Mouse (Mus musculus) ovary, adult 18-20 months (tissue): ENCODE measurements at regions not wholly inside any gene's neighbourhood (a gene's known extent, or its start where the extent isn't known, plus 50 kb on each side); places are given as distances from the start of the nearest gene placed in this dataset.

Experiments
- DNase-seq: peaks from one replicate; pipeline ENCODE4 v3.0.0; 2022; ENCODE audit warnings: low spot score, mixed read lengths

- DNase-seq, result no peak
These were observed 73.0 kb downstream of the Tsen15 start for GRCm38 (mm10) chr1:152313480-152313879.

DNA sequence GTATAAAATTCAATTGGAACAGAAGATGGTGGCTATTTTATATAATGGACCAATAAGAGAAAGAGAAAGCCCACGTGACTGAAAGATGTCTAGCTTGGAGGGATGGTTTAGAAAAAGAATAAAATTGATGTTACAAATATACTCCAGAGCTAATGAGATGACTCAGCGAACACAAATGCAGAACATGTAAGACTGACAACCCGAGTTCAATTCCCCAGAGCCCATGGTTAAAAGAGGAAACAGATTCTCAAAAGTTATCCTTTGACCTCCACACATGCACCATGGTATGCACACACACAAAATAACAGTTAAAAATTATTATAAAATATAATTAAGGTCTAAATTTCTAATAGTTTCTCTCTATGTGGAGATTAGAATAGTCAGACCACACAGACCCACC is 81.0 kb downstream of the Tsen15 start:
- no peak for DNase-seq

- no peak for DNase-seq
These were observed 81.9 kb downstream of the Tsen15 start for GRCm38 (mm10) chr1:152304487-152305130.

DNA sequence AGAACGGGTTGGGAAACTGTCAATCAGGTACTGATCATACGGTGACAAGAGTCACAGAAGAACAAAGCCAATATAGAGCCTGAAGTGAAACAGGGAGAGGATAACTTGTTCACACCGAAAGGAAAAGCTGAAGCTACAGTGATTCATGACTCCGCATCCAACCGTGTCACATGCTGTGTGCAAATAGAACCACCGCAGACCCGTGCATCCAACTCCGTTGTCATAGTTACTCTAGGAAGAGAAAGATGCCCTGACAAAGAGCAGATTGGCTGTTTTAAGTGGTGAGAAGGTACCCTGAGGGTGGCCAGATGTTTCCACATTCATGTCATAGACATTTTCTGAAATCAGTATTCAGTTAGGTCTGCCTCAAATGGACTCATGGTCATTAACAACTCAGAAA is 85.1 kb downstream of the Tsen15 start:
- no peak for DNase-seq

DNA sequence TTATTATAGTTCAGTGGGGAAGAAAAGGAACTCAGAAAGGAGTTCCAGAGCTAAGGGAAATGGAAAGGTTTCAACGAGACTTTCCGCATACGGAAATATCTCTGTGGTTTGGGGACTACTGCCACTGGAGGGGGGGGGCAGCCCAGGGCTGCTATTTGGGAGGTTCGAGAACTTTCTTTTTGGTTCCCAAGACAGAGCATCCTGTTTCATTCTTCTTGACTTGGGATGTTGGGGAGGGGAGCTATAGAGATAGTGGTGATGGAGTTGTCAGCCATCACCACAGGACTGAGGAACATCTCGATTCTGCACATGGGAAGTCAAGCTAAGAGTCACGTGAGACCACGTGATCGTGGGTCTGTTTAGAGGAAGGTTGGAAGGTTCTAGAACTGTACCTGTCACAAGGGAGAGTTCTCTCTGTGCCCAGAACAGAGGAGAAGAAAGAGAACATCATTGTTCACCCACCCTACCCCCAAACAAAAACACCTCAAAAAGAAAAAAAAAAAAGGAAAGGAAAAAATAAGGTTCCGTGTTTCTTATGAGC is 94.2 kb downstream of the Tsen15 start:
- no peak for DNase-seq

GRCm38 (mm10) chr1:152290768-152291167 is 95.7 kb downstream of the Tsen15 start:
- peak; percentile 42 for DNase-seq

- no peak for DNase-seq
These were observed 98.7 kb downstream of the Tsen15 start for GRCm38 (mm10) chr1:152287566-152288490.

- no peak for DNase-seq
These were observed 99.8 kb downstream of the Tsen15 start for GRCm38 (mm10) chr1:152286677-152287076.

DNA sequence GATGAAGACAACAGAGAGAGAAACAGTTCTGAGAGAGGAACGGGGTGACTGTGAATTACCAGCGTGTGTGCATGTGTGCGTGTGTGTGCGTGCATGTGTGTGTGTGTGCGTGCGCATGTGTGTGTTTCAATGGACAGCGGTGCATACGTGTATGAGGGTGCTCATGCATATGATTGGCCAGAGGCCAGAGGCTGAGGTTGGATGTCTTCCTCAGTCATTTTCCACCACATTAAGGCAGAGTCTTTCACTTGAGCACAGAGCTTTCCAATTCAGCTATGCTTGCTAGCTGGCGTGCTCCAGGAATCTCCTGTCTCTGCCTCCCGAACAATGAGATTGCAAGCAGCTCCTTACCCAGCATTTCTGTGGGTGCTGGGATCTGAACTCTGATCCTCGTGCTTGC is 104.4 kb downstream of the Tsen15 start:
- no peak for DNase-seq

DNA sequence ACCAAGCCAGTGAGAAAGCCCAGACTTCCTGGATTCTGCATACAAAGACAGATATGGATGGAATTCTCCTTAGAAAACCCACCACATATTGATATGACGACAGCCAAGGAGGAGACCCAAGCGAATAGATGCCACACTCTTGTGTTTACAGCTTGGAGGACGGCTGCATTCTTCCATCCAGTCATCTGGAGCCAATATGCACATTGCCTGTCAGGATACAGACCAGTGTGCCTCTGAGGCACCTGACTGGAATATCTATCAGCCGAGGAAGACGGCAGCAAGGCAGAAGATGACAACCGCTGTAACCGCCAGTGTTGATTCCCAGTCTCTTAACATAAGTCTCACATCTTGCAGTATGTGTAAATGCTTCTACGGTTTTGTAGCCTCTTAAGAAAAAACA is 105.3 kb downstream of the Tsen15 start:
- no peak for DNase-seq

DNA sequence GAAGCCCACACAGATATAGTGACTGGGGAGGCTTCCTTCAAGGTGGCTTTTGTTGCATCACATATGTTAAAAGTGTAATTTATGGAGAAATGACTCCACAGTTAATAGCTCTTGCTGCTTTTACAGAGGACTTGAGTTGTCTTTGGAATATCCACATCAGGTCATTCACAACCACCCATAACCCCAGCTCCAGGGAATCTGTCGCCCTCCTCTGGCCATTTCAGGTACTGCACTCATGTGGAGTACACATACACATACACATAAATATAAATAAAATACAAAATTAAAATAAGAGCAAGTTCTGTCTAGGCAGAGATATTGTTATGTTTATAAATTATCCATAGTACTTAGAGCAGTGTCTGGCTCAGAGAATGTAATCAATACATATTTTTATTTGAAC is 106.5 kb downstream of the Tsen15 start:
- no peak for DNase-seq

- no peak for DNase-seq
These were observed 111.5 kb downstream of the Tsen15 start for GRCm38 (mm10) chr1:152275011-152275410.

DNA sequence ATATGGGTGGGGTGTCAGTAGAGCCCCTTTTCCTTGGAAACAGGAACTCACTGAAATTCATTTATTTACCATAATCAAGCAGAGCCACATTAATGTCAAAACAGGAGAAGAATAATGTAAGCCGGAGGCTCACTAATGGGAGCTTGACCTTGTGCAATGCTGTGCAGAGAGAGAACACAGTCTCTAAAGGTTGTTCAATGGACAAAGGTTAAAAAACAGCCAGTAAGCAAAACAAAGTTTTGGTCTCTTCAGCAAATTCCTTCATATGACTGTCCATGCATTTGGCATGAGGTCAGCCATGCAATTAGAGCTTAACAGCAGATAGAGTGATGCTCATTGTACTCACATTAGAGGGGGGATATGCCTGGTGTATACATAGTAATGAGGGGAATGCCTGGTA is 113.1 kb downstream of the Tsen15 start:
- no peak for DNase-seq

GRCm38 (mm10) chr1:152269936-152270702 is 116.4 kb downstream of the Tsen15 start:
- no peak for DNase-seq

GRCm38 (mm10) chr1:152266390-152266789 is 120.1 kb downstream of the Tsen15 start:
- DNase-seq, result no peak

- no peak for DNase-seq
These were observed 121.5 kb downstream of the Tsen15 start for GRCm38 (mm10) chr1:152264981-152265380.

- no peak for DNase-seq
These were observed 125.0 kb downstream of the Tsen15 start for GRCm38 (mm10) chr1:152261472-152261871.

DNA sequence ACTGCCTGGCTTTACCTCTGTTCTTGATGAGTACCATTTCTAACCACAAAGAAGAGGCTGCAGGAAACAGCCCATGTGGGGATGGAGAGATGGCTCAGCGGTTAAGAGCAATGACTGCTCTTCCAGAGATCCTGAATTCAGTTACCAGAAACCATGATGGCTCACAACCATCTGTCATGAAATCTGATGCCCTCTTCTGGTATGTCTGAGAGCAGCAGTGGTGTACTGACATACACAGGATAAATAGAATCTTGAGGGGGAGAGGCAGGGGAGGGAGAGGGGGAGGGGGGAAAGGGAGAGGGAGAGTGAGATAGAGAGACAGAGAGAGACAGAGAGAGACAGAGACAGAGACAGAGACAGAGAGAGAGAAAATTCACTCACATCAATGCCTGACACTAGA is 125.5 kb downstream of the Tsen15 start:
- no peak for DNase-seq

DNA sequence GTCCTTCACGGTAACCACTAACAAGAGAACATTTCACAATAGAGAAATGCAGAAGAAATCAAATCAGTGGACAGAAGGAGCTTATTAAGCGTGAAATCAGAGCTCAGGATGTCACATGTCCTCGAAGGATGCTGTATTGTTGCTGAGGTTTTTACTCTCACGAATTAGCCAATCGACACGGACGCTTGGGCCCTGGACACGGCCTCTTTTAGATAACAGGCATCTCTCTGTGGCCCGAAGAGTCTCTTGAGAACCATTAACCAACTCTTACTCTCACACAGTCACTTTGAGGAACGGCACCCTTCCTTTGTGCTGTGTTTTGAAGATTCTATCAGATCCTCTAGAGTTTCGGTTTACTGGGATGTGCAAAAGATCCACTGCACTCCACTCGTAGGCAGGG is 128.2 kb downstream of the Tsen15 start:
- no peak for DNase-seq

GRCm38 (mm10) chr1:152253906-152254305 is 132.6 kb downstream of the Tsen15 start:
- no peak for DNase-seq

DNA sequence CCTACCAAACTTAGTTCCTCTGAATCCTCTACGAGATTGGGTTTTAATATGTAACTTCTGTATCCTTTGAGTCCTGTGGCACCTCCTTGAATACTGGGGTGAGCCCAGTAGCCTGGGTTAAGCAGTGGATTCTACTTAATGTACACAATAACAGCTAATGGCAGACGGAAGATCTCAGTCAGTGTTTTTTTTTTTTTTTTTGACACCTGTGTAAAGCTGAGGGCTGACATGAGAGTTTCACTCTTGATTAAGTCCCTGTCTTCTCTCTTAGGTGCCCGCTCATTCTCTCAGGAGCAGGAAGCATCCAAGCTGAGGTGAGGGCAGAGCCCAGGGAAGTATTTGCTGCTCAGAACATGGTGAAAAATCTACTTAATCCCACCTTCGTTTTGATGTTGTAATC is 133.0 kb downstream of the Tsen15 start:
- DNase-seq, result no peak

DNA sequence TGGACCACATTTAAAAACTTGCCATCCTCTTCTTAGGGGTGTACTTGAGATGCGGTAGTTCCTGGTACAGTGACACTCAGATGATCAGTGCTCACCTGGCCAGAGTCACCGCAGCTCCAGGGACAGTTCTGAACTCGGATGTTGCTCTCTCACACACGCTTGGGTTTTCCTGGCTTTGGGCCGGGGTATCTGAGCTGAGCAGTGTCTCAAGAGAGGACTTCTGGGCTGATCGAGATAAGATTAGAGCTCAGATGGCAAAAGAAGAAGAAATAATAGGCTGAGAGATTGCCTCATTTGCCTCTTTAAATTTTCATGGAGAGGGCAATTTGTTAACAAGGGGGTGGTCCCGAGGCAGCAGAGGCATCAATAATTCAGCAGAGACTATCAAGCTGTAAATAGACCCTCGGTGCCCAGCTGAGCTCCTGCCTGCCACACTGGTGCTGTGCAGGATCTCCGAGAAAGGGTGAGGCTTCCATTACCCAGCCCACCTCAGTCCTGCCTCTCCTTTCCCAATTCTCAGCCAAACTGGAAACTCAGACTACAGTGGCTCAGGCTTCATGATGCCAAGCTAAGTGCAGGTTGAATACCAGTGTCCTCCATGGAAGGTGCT is 133.7 kb downstream of the Tsen15 start:
- no peak for DNase-seq
